Mouse (Mus musculus) heart, embryonic 16.5 days (tissue): ENCODE measurements around the gene Tcf12. TPM values are rescaled to one million over a fixed set of nuclear protein-coding genes. Genes with fewer than 3 reads are reported as not detected.

Source experiments
- ATAC-seq: fragments of 200-750 bp; cut with Nextera tagmentation; replicated peaks from 2 replicates; pipeline ENCODE4 v1.8.0; 2017; ENCODE audit warnings: moderate number of reproducible peaks; ENCODE audit not compliant: insufficient read depth, low FRiP score; ENCODE audit errors: extremely low read depth
- H3K27ac ChIP-seq: fragments of 300-500 bp; sonication (generic); 2 replicates; pipeline ENCODE4 v1.5.1; 2014; ENCODE audit warnings: mild to moderate bottlenecking, low read length, control low read depth, moderate library complexity
- H3K27me3 ChIP-seq: fragments of 300-500 bp; sonication (generic); 2 replicates; pipeline ENCODE4 v1.6.1; 2014; ENCODE audit warnings: low read length, mixed read lengths; ENCODE audit not compliant: control insufficient read depth, insufficient read depth
- H3K36me3 ChIP-seq: fragments of 300-500 bp; sonication (generic); 2 replicates; pipeline ENCODE4 v1.6.1; 2014; ENCODE audit not compliant: control insufficient read depth, insufficient read depth
- H3K4me1 ChIP-seq: fragments of 300-500 bp; sonication (generic); 2 replicates; pipeline ENCODE4 v1.6.1; 2014; ENCODE audit warnings: low read length, mixed read lengths; ENCODE audit not compliant: control insufficient read depth, insufficient read depth
- H3K4me2 ChIP-seq: fragments of 300-500 bp; sonication (generic); 2 replicates; pipeline ENCODE4 v1.6.1; 2014; ENCODE audit warnings: low read depth, mild to moderate bottlenecking, control low read depth, low read length
- H3K4me3 ChIP-seq: fragments of 300-500 bp; sonication (generic); 2 replicates; pipeline ENCODE4 v1.5.1; 2014; ENCODE audit warnings: mild to moderate bottlenecking, control low read depth, low read length
- H3K9ac ChIP-seq: fragments of 300-500 bp; sonication (generic); 2 replicates; pipeline ENCODE4 v1.6.1; 2014; ENCODE audit warnings: low read length, control low read depth
- H3K9me3 ChIP-seq: fragments of 300-500 bp; sonication (generic); replicated peaks from 2 replicates; pipeline ENCODE4 v1.6.1; 2016; ENCODE audit warnings: low read length; ENCODE audit not compliant: control insufficient read depth
- WGBS: fragments of 180-500 bp; shearing (Covaris S2); extraction: QIAGEN DNeasy Blood & Tissue Kit; methylation state at CpG from one replicate; pipeline ENCODE4 v1.1.7; 2014; 5-methylcytosine and 5-hydroxymethylcytosine counted together
- polyA plus RNA-seq: library from polyadenylated mRNA; unstranded; fragments of >200 nt; fragmentation: Nextera tagmentation; extraction: Ambion mirVana; gene quantifications from 2 replicates; pipeline ENCODE4 v1.2.1, GENCODE M21; 2015

The Tcf12 gene
- polyA plus RNA-seq, 1 experiment from 2014 or later: 32.3 TPM

DNA sequence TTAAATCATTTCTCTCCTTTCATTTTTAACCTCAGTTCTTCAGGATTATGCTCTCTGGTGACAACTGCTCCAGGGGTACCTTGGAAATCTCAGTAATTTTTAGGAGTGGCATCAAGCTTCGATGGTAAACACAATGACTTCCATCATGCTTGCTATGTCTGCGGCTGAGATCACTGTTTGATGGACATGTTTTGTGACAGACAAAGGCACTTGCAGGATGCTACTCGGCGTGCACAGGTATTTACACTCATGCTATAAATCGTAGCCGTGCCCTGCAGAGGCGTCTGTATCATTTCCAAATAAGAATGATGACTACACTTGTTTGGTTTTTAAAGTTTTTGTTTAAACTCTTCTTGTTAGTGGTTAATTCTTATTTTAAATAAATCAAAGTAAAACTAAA lies 248.3 kb downstream of the Tcf12 start:
- 93% methylated on average over 7 of the region's 7 CpGs for WGBS

DNA sequence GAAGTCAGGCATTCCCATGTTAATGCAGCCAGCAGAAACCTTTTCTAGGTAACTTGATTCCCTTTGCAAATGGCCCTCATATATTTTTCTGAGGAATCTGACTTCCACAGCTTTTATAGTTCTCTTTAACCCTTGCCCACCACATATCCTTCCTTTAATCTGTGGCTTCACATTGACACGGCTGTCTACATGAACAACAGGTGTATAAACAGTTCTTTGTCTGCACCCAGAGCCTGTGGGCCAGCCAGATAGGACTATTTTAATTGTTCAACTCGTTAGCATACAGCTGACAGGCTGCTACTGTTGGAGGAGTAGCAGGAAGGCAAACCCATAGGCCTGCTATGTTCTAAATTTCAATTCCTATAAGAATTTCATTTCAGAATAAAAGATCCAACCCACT lies 250.0 kb downstream of the Tcf12 start:
- peaks cover 15% of the 10 kb centered on the region for H3K36me3 ChIP-seq
- H3K9ac ChIP-seq: no peak overlapping the region
- 46% methylated on average over 2 of the region's 2 CpGs for WGBS
- no peaks in the 10 kb centered on the region for H3K27me3 ChIP-seq
- no peak for ATAC-seq
- H3K27ac ChIP-seq: no peak overlapping the region
- H3K4me1 ChIP-seq: peaks cover 9% of the 10 kb centered on the region; the same call in 1 of the 2 replicates
- H3K4me2 ChIP-seq: no peak overlapping the region
- no peak overlapping the region for H3K4me3 ChIP-seq
- H3K9me3 ChIP-seq: no peaks in the 10 kb centered on the region

More for the DNA sequence above, 248.3 kb downstream of the Tcf12 start:
- H3K9me3 ChIP-seq: no peaks in the 10 kb centered on the region
- H3K9ac ChIP-seq: no peak overlapping the region
- H3K4me2 ChIP-seq: no peak overlapping the region
- no peak for ATAC-seq
- no peaks in the 10 kb centered on the region for H3K27me3 ChIP-seq
- H3K36me3 ChIP-seq: peaks cover 14% of the 10 kb centered on the region
- no peak overlapping the region for H3K4me3 ChIP-seq
- H3K4me1 ChIP-seq: peaks cover 9% of the 10 kb centered on the region; the same call in 1 of the 2 replicates
- H3K27ac ChIP-seq: no peak overlapping the region

DNA sequence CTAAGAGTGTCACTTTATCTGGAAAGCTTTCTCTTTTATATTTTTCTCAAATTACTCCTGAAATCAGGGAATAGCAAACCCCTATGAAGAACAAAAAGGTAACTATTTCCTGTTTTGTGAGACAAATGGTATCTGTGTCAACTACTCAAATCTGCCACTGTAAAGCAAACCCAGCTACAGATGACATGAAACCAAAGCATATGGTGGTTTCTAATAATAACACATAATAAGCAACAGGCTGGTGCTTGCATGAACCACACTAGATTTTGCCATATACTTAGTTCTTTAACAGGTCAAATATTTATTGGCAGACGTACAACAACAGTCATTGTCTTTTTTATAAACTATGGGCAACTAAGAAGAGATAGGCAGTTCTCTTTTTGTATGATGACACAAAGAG lies 253.7 kb downstream of the Tcf12 start:
- ATAC-seq: no peak
- no peak overlapping the region for H3K4me2 ChIP-seq
- H3K36me3 ChIP-seq: peaks cover 40% of the 10 kb centered on the region
- no peak overlapping the region for H3K4me3 ChIP-seq
- H3K9me3 ChIP-seq: no peaks in the 10 kb centered on the region
- H3K4me1 ChIP-seq: peaks cover 9% of the 10 kb centered on the region; the same call in 1 of the 2 replicates
- no peak overlapping the region for H3K27ac ChIP-seq
- 91% methylated on average over 1 of the region's 1 CpGs for WGBS
- H3K27me3 ChIP-seq: no peaks in the 10 kb centered on the region
- no peak overlapping the region for H3K9ac ChIP-seq

DNA sequence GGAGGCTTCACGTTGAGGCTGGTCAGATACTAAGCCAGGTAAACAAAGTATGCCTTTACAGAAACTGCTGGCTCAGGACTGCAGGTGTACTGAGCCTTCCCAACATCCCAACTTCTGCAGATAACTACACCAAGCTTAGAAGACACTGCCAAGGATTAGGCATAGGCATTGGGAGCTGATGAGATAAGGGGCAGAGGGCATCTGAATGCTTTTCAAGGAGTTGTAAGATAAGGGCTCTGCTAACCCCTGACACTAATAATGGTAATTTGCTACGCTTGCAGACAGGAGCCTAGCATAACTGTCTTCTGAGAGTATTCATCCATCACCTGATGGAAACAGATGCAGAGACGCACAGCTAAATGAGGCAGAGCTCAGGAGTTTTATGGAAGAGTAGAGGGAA lies 257.8 kb downstream of the Tcf12 start:
- no peak overlapping the region for H3K4me3 ChIP-seq
- 80% methylated on average over 3 of the region's 3 CpGs for whole genome bisulfite sequencing
- H3K36me3 ChIP-seq: peaks cover 51% of the 10 kb centered on the region
- no peak for ATAC-seq
- H3K4me1 ChIP-seq: no peaks in the 10 kb centered on the region
- no peaks in the 10 kb centered on the region for H3K27me3 ChIP-seq
- no peak overlapping the region for H3K27ac ChIP-seq
- H3K9ac ChIP-seq: no peak overlapping the region
- no peak overlapping the region for H3K4me2 ChIP-seq
- H3K9me3 ChIP-seq: no peaks in the 10 kb centered on the region

DNA sequence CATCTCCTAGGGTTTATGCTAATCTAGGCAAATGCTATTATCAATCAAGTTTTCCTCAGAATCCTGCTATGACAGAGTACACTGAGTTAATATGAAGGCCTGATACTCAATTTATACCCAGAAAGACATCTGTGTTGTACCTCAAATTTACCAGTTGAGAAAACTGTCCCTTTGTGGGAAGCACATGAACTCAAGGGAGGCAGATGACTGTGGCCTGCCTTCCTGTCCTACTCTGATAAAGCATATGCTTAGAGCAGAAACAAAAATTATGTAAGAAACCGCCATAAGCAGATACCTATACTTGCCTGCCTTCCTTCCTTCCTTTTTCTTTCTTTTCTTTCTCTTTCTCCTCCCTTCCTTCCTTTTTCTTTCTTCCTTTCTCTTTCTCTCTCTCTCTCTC lies 261.4 kb downstream of the Tcf12 start:
- H3K9ac ChIP-seq: no peak overlapping the region
- 75% methylated on average over 1 of the region's 1 CpGs for WGBS

DNA sequence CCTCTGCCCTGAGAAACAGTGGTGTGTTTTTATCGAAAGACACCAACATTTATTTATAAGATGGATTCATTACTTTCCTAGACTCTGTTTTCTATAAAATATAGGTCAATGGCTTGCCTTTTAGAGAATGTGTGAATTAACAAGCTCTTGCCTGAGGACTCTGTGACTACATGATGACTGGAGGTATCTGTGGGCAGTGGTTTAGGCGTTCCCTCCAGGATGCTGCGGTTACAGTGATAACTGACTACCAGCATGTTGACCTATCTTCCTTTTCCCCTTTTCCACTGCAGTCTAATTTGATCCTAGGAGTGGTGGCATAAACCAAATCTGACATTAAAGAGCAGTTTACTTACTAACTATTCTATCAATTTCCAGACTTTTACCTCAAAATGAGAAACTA lies 263.3 kb downstream of the Tcf12 start:
- Histone ChIP-seq H3K9me3 (no peaks in the 10 kb centered on the region), H3K4me2 (no peak overlapping the region), H3K4me1 (peaks cover 4% of the 10 kb centered on the region), H3K27ac (no peak overlapping the region), H3K27me3 (no peaks in the 10 kb centered on the region), H3K4me3 (no peak overlapping the region), H3K36me3 (peaks cover 41% of the 10 kb centered on the region), H3K9ac (no peak overlapping the region)
- ATAC-seq: no peak
- 89% methylated on average over 3 of the region's 3 CpGs for WGBS

More for the DNA sequence above, 261.4 kb downstream of the Tcf12 start:
- peaks cover 4% of the 10 kb centered on the region for H3K4me1 ChIP-seq
- no peaks in the 10 kb centered on the region for H3K9me3 ChIP-seq
- no peak for ATAC-seq
- H3K27ac ChIP-seq: no peak overlapping the region
- H3K27me3 ChIP-seq: no peaks in the 10 kb centered on the region
- peaks cover 45% of the 10 kb centered on the region for H3K36me3 ChIP-seq
- no peak overlapping the region for H3K4me3 ChIP-seq
- H3K4me2 ChIP-seq: no peak overlapping the region

DNA sequence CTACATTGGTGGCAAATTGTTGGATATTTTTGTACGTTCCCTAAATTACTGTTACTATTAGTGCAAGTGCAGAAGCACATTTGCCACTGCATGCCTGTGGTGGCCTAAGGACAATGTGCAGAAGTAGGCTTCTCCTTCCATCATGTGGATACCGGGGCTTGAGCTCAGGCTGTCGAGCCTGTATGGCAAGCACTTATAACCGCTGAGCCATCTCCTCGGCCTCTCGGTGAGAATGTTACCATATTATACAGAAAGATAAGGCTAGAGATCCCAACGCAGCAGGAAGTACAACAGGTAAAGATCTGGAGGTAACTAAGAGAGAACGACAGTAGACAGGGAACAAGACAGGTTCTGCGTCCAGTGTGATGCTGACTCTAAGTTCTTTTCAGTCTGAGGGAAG lies 263.8 kb downstream of the Tcf12 start:
- 93% methylated on average over 9 of the region's 9 CpGs for WGBS
- peaks cover 4% of the 10 kb centered on the region for H3K4me1 ChIP-seq
- peaks cover 43% of the 10 kb centered on the region for H3K36me3 ChIP-seq
- no peak overlapping the region for H3K4me2 ChIP-seq
- H3K9ac ChIP-seq: no peak overlapping the region
- ATAC-seq: no peak
- no peaks in the 10 kb centered on the region for H3K9me3 ChIP-seq
- H3K4me3 ChIP-seq: no peak overlapping the region
- H3K27ac ChIP-seq: no peak overlapping the region
- no peaks in the 10 kb centered on the region for H3K27me3 ChIP-seq

DNA sequence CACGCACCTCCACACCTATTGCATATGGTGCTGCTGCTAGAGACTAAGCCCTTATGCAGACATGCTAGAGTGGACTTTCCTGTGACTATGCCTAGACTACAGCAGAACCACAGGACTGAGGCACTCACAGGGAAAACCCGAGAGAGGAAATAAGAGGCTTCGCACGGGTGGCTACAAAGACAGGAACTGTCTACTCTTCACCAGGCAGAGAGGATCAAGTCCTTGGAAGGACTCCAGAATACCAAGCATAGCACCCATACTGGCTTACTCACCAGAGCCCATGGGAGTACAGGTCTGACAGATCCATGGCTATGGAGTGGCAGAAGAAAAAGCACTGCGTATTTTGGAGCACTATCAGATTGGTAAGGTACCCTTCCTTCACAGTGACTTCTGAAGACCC lies 269.8 kb downstream of the Tcf12 start:
- Histone ChIP-seq H3K36me3 (peaks cover 41% of the 10 kb centered on the region), H3K27ac (no peak overlapping the region), H3K9me3 (no peaks in the 10 kb centered on the region), H3K27me3 (no peaks in the 10 kb centered on the region), H3K4me2 (no peak overlapping the region), H3K4me3 (no peak overlapping the region), H3K4me1 (peaks cover 4% of the 10 kb centered on the region), H3K9ac (no peak overlapping the region)
- 81% methylated on average over 5 of the region's 5 CpGs for WGBS
- no peak for ATAC-seq

DNA sequence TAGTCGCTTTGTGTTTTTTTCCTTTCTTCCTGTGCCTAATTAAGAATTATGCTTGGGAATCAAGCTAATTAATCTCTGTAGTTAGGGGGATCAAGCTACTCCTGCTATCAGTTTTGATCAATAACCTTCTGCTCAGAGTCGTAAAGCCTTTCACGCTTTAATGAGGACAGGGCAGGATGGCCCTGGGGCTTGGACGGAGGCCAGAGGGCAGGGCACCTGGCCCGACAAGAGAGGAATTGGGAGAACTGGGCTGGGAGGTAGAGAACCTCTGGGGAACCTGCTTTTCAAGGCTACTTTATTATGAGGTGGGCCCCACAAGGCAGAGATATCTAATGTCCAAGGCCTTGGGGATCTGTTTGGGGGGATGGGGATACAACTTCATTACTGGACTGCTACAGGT lies 274.3 kb downstream of the Tcf12 start:
- Histone ChIP-seq H3K9ac (no peak overlapping the region), H3K9me3 (no peaks in the 10 kb centered on the region), H3K27ac (no peak overlapping the region), H3K27me3 (no peaks in the 10 kb centered on the region), H3K4me1 (no peaks in the 10 kb centered on the region), H3K4me3 (no peak overlapping the region), H3K4me2 (no peak overlapping the region), H3K36me3 (peaks cover 16% of the 10 kb centered on the region)
- 65% methylated on average over 5 of the region's 5 CpGs for WGBS
- ATAC-seq: no peak

DNA sequence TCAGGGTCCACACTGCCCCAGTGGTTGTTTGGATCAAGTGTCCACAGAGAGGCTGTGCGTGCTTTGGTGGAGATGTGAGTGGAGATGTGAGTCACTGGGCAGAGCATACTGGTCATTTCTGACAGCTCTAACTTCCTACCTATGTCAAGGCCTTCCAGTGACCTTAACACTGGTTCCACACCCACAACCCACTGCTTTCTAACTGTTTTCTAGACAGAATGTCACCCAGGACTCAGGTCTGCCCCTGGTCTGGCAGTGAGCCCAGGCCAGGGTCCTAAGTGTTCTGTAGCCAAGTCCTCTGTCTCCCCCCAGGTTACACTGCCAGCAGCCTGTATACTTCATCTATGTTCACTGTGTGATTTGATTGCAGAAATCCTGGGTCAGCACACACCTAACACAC lies 275.3 kb downstream of the Tcf12 start:
- Histone ChIP-seq H3K4me2 (no peak overlapping the region), H3K27ac (no peak overlapping the region), H3K36me3 (peaks cover 8% of the 10 kb centered on the region), H3K4me3 (no peak overlapping the region), H3K9me3 (no peaks in the 10 kb centered on the region), H3K4me1 (no peaks in the 10 kb centered on the region), H3K9ac (no peak overlapping the region), H3K27me3 (no peaks in the 10 kb centered on the region)
- ATAC-seq: no peak
- WGBS: 88% methylated on average over 1 of the region's 1 CpGs
